Mouse (Mus musculus): ENCODE measurements around the gene Eef1e1.
"Not testable (repeated sequence)": the region's sequence is repeated elsewhere in the genome, so short reads cannot be mapped to it uniquely, and the experiment has no call there.

Gene Eef1e1

GRCm38 (mm10) chr13:38624292-38624902 lies 34.5 kb downstream of the Eef1e1 start:
- no peak for DNase-seq (ENCODE audit: low spot score in 2 of 2)

GRCm38 (mm10) chr13:38623296-38623695 lies 35.6 kb downstream of the Eef1e1 start:
- DNase-seq (ENCODE audit: low spot score in 2 of 2): no peak

GRCm38 (mm10) chr13:38618001-38618630 lies 40.7 kb downstream of the Eef1e1 start:
- not testable (repeated sequence) for DNase-seq (ENCODE audit: low spot score in 2 of 2)

- DNase-seq (ENCODE audit: low spot score in 2 of 2): no peak
Observed at GRCm38 (mm10) chr13:38616887-38617286, 42.0 kb downstream of the Eef1e1 start.

- DNase-seq (ENCODE audit: low spot score in 2 of 2): no peak
Observed at GRCm38 (mm10) chr13:38615656-38616055, 43.2 kb downstream of the Eef1e1 start.

GRCm38 (mm10) chr13:38614298-38614697 lies 44.6 kb downstream of the Eef1e1 start:
- no peak for DNase-seq (ENCODE audit: low spot score in 2 of 2)

GRCm38 (mm10) chr13:38613583-38613982 lies 45.3 kb downstream of the Eef1e1 start:
- DNase-seq (ENCODE audit: low spot score in 2 of 2): no peak

GRCm38 (mm10) chr13:38612608-38613007 lies 46.2 kb downstream of the Eef1e1 start:
- DNase-seq (ENCODE audit: low spot score in 2 of 2): no peak

GRCm38 (mm10) chr13:38612179-38612578 lies 46.7 kb downstream of the Eef1e1 start:
- no peak for DNase-seq (ENCODE audit: low spot score in 2 of 2)

- DNase-seq (ENCODE audit: low spot score in 2 of 2): no peak
Observed at GRCm38 (mm10) chr13:38610336-38610735, 48.5 kb downstream of the Eef1e1 start.

- DNase-seq (ENCODE audit: low spot score in 2 of 2): no peak
Observed at GRCm38 (mm10) chr13:38607130-38607529, 51.7 kb downstream of the Eef1e1 start.

- DNase-seq (ENCODE audit: low spot score in 2 of 2): no peak
Observed at GRCm38 (mm10) chr13:38605353-38605752, 53.5 kb downstream of the Eef1e1 start.

- no peak for DNase-seq (ENCODE audit: low spot score in 2 of 2)
Observed at GRCm38 (mm10) chr13:38602966-38603365, 55.9 kb downstream of the Eef1e1 start.

GRCm38 (mm10) chr13:38602243-38602832 lies 56.5 kb downstream of the Eef1e1 start:
- no peak for DNase-seq (ENCODE audit: low spot score in 2 of 2)

- DNase-seq (ENCODE audit: low spot score in 2 of 2): no peak
Observed at GRCm38 (mm10) chr13:38600811-38601210, 58.0 kb downstream of the Eef1e1 start.

GRCm38 (mm10) chr13:38597076-38597475 lies 61.8 kb downstream of the Eef1e1 start:
- DNase-seq (ENCODE audit: low spot score in 2 of 2): no peak

GRCm38 (mm10) chr13:38596461-38596860 lies 62.4 kb downstream of the Eef1e1 start:
- no peak for DNase-seq (ENCODE audit: low spot score in 2 of 2)

Data from spleen, postnatal 10 days (tissue).